Mouse (Mus musculus) liver, embryonic 13.5 days (tissue): ENCODE results near the gene Por. TPM values are rescaled to one million over a fixed set of nuclear protein-coding genes. Genes with fewer than 3 reads are reported as not detected.
A peak's percentile ranks its signal among the peaks of the same experiment; 100 is the strongest.

Experiments
- ATAC-seq: fragments of 200-750 bp; cut with Nextera tagmentation; 2 replicates; pipeline ENCODE4 v1.8.0; 2017; ENCODE audit warnings: low read depth, mild to moderate bottlenecking, moderate number of reproducible peaks, moderate library complexity
- DNase-seq: peaks from one replicate; pipeline ENCODE4 v3.0.0; 2022
- H3K27ac ChIP-seq: fragments of 300-500 bp; sonication (generic); 2 replicates; pipeline ENCODE4 v1.5.1; 2015; ENCODE audit warnings: moderate library complexity, mild to moderate bottlenecking, inconsistent platforms
- H3K27me3 ChIP-seq: fragments of 300-500 bp; sonication (generic); 2 replicates; pipeline ENCODE4 v1.6.1; 2015; ENCODE audit warnings: mild to moderate bottlenecking, inconsistent platforms
- H3K36me3 ChIP-seq: fragments of 300-500 bp; sonication (generic); 2 replicates; pipeline ENCODE4 v1.6.1; 2015; ENCODE audit warnings: mild to moderate bottlenecking, inconsistent platforms
- H3K4me1 ChIP-seq: fragments of 300-500 bp; sonication (generic); replicated peaks from 2 replicates; pipeline ENCODE4 v1.6.1; 2015; ENCODE audit warnings: inconsistent platforms
- H3K4me2 ChIP-seq: fragments of 300-500 bp; sonication (generic); 2 replicates; pipeline ENCODE4 v1.6.1; 2015; ENCODE audit warnings: inconsistent platforms, mild to moderate bottlenecking, moderate library complexity
- H3K4me3 ChIP-seq: fragments of 300-500 bp; sonication (generic); replicated peaks from 2 replicates; pipeline ENCODE4 v1.5.1; 2015; ENCODE audit warnings: mild to moderate bottlenecking, inconsistent platforms
- H3K9ac ChIP-seq: fragments of 300-500 bp; sonication (generic); 2 replicates; pipeline ENCODE4 v1.6.1; 2015; ENCODE audit warnings: mild to moderate bottlenecking, inconsistent platforms
- H3K9me3 ChIP-seq: fragments of 300-500 bp; sonication (generic); replicated peaks from 2 replicates; pipeline ENCODE4 v1.6.1; 2016; ENCODE audit warnings: inconsistent platforms
- WGBS: fragments of 180-500 bp; shearing (Covaris S2); methylation state at CpG from one replicate; pipeline ENCODE4 v1.1.7; 2015; ENCODE audit not compliant: insufficient replicate concordance; 5-methylcytosine and 5-hydroxymethylcytosine counted together
- polyA plus RNA-seq: library from polyadenylated mRNA; unstranded; fragments of >200 nt; fragmentation: Nextera tagmentation; extraction: Ambion mirVana; gene quantifications from 2 replicates; pipeline ENCODE4 v1.2.1, GENCODE M21; 2015

Gene Por
- polyA plus RNA-seq, 1 experiment from 2014 or later = 26.7 TPM

GRCm38 (mm10) chr5:135742941-135743740 lies 73.3 kb downstream of the Por start:
- H3K27me3 ChIP-seq = no peaks in the 10 kb centered on the region
- peak overlapping the region; percentile 98 for H3K4me2 ChIP-seq
- H3K4me1 ChIP-seq = peaks cover 23% of the 10 kb centered on the region
- H3K36me3 ChIP-seq = no peaks in the 10 kb centered on the region
- no peak for DNase-seq
- H3K27ac ChIP-seq = no peak overlapping the region
- 23% methylated on average over 18 of the region's 18 CpGs for WGBS
- no peak for ATAC-seq
- peak overlapping the region; percentile 74 for H3K4me3 ChIP-seq
- peak overlapping the region; percentile 75 for H3K9ac ChIP-seq
- no peaks in the 10 kb centered on the region; the same call in 1 of the 2 replicates for H3K9me3 ChIP-seq

- ATAC-seq = peak; percentile 92
- no peak within 1 kb of the TSS for H3K27ac ChIP-seq
Measured at GRCm38 (mm10) chr5:135743741-135744609, 74.1 kb downstream of the Por start, which contains the start of gene Tmem120a. Tmem120a (minus strand) TSS chr5:135744448.

DNA sequence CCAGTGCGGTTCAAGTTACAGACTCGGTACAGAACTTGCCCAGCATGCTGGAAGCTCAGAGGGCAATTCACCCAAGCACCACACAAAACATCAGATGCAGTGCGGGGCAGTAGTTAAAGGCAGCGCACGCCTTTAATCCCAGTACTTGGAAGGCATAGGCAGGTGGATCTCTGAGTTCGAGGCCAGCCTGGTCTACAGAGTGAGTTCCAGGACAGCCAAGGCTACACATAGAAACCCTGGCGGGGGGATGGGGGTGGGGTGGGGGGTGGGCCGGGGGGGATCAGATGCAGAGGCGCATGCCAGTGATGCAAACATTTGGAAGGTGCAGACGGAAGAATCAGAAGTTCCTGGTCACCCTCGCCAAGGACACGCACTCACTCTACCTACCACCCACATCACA lies 74.9 kb downstream of the Por start:
- H3K27ac ChIP-seq = no peak overlapping the region
- WGBS = 32% methylated on average over 12 of the region's 12 CpGs
- no peak for ATAC-seq

More at GRCm38 (mm10) chr5:135743741-135744609, 74.1 kb downstream of the Por start, which contains the start of gene Tmem120a:
- DNase-seq = peak; percentile 95
- Histone ChIP-seq H3K27me3 (no peaks in the 10 kb centered on the region), H3K9me3 (no peaks in the 10 kb centered on the region; the same call in 1 of the 2 replicates), H3K9ac (peak within 1 kb of the TSS; percentile 75), H3K4me3 (peak within 1 kb of the TSS; percentile 74), H3K36me3 (no peaks in the 10 kb centered on the region), H3K4me1 (peaks cover 23% of the 10 kb centered on the region), H3K4me2 (peak within 1 kb of the TSS; percentile 98)
- 1% methylated on average over 60 of the region's 60 CpGs for WGBS

GRCm38 (mm10) chr5:135751041-135751440 lies 81.2 kb downstream of the Por start:
- no peak overlapping the region for H3K4me2 ChIP-seq
- H3K4me1 ChIP-seq = no peaks in the 10 kb centered on the region
- no peak overlapping the region for H3K4me3 ChIP-seq
- ATAC-seq = no peak
- no peaks in the 10 kb centered on the region for H3K27me3 ChIP-seq
- H3K9ac ChIP-seq = no peak overlapping the region
- no peaks in the 10 kb centered on the region for H3K36me3 ChIP-seq
- no peak for DNase-seq
- H3K9me3 ChIP-seq = no peaks in the 10 kb centered on the region; the same call in 1 of the 2 replicates
- no peak overlapping the region for H3K27ac ChIP-seq
- 68% methylated on average over 1 of the region's 1 CpGs for WGBS

More for the DNA sequence above, 74.9 kb downstream of the Por start:
- peaks cover 23% of the 10 kb centered on the region for H3K4me1 ChIP-seq
- H3K27me3 ChIP-seq = no peaks in the 10 kb centered on the region
- no peaks in the 10 kb centered on the region for H3K36me3 ChIP-seq
- no peaks in the 10 kb centered on the region; the same call in 1 of the 2 replicates for H3K9me3 ChIP-seq
- H3K9ac ChIP-seq = peak overlapping the region; percentile 55
- H3K4me3 ChIP-seq = peak overlapping the region; percentile 74
- DNase-seq = no peak
- H3K4me2 ChIP-seq = peak overlapping the region; percentile 98

GRCm38 (mm10) chr5:135751595-135751994 lies 81.8 kb downstream of the Por start:
- Histone ChIP-seq H3K9me3 (no peaks in the 10 kb centered on the region; the same call in 1 of the 2 replicates), H3K27me3 (no peaks in the 10 kb centered on the region), H3K4me3 (no peak overlapping the region), H3K36me3 (no peaks in the 10 kb centered on the region), H3K4me1 (no peaks in the 10 kb centered on the region), H3K4me2 (no peak overlapping the region), H3K9ac (no peak overlapping the region), H3K27ac (no peak overlapping the region)
- no peak for DNase-seq
- ATAC-seq = no peak
- WGBS = 52% methylated on average over 2 of the region's 2 CpGs

GRCm38 (mm10) chr5:135761881-135762280 lies 92.0 kb downstream of the Por start:
- ATAC-seq (no peak), DNase-seq (no peak)

DNA sequence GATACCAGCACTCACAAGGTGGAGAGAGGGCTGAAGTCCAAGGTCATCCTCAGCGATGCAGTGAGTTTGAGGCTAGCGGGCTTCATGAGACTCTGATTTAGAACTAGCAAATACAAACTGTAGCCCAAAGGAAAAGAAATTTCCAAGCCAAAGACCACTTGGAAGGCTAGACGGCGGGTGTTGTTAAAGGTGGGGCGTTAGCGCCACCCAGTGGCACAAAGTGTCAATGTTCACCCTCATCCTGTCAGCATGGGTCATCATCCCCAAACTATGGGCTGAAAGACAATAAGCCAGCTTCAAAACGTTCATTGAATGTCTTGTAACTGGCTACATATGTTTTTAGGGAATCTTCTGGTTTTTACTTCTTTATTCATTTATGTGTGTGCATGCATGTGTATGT lies 93.7 kb downstream of the Por start:
- ATAC-seq (no peak), DNase-seq (peak; percentile 32)
- H3K9me3 ChIP-seq = no peaks in the 10 kb centered on the region
- no peaks in the 10 kb centered on the region for H3K36me3 ChIP-seq
- no peak overlapping the region for H3K9ac ChIP-seq
- H3K27me3 ChIP-seq = no peaks in the 10 kb centered on the region
- no peak overlapping the region for H3K4me2 ChIP-seq
- 4% methylated on average over 7 of the region's 7 CpGs for WGBS
- H3K4me3 ChIP-seq = no peak overlapping the region
- H3K4me1 ChIP-seq = no peaks in the 10 kb centered on the region
- H3K27ac ChIP-seq = no peak overlapping the region

More at GRCm38 (mm10) chr5:135761881-135762280, 92.0 kb downstream of the Por start:
- no peak overlapping the region for H3K9ac ChIP-seq
- H3K9me3 ChIP-seq = no peaks in the 10 kb centered on the region
- no peak overlapping the region for H3K4me2 ChIP-seq
- H3K27ac ChIP-seq = no peak overlapping the region
- no peaks in the 10 kb centered on the region for H3K4me1 ChIP-seq
- H3K4me3 ChIP-seq = no peak overlapping the region
- WGBS = 60% methylated on average over 3 of the region's 3 CpGs
- H3K27me3 ChIP-seq = no peaks in the 10 kb centered on the region
- H3K36me3 ChIP-seq = no peaks in the 10 kb centered on the region

- Histone ChIP-seq H3K9ac (no peak overlapping the region), H3K4me2 (no peak overlapping the region), H3K27me3 (no peaks in the 10 kb centered on the region), H3K9me3 (no peaks in the 10 kb centered on the region), H3K4me3 (no peak overlapping the region), H3K4me1 (no peaks in the 10 kb centered on the region), H3K36me3 (no peaks in the 10 kb centered on the region), H3K27ac (no peak overlapping the region)
- ATAC-seq = no peak
- WGBS = 54% methylated on average over 3 of the region's 3 CpGs
- DNase-seq = no peak
Measured at GRCm38 (mm10) chr5:135764971-135765370, 95.1 kb downstream of the Por start.

GRCm38 (mm10) chr5:135772519-135772918 lies 102.7 kb downstream of the Por start:
- 14% methylated on average over 3 of the region's 3 CpGs for WGBS
- H3K4me3 ChIP-seq = no peak overlapping the region
- H3K4me2 ChIP-seq = no peak overlapping the region
- no peak overlapping the region for H3K27ac ChIP-seq
- no peaks in the 10 kb centered on the region for H3K27me3 ChIP-seq
- H3K9ac ChIP-seq = no peak overlapping the region
- ATAC-seq (no peak), DNase-seq (no peak)
- no peaks in the 10 kb centered on the region for H3K9me3 ChIP-seq
- H3K4me1 ChIP-seq = peaks cover 13% of the 10 kb centered on the region
- H3K36me3 ChIP-seq = no peaks in the 10 kb centered on the region

DNA sequence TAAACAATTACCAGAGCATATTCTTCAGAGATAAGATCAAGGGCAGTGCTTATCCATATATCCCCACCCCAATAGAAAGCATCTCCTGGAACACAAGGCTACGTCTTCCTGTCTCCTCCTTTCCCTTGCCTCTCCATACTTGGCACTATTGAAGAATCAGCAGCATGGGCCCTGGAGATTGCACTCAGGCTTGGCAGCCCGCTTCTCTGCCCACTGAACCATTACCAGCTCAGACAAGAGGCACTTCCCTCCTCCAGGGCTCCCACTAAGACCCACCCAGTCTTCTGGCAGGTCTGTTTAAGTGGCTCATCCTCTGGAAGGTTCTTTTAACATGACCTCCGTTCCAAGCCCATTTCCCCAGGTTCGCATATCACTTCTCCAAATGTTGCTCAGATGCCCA lies 106.7 kb downstream of the Por start:
- ATAC-seq (no peak), DNase-seq (no peak)
- 79% methylated on average over 4 of the region's 4 CpGs for WGBS
- Histone ChIP-seq H3K27me3 (no peaks in the 10 kb centered on the region), H3K4me3 (no peak overlapping the region), H3K4me1 (peaks cover 42% of the 10 kb centered on the region), H3K36me3 (peaks cover 10% of the 10 kb centered on the region), H3K9me3 (no peaks in the 10 kb centered on the region), H3K9ac (no peak overlapping the region), H3K27ac (no peak overlapping the region), H3K4me2 (no peak overlapping the region)

GRCm38 (mm10) chr5:135777796-135778470 lies 108.1 kb downstream of the Por start, which contains the start of gene Styxl1:
Styxl1 (minus strand) TSS chr5:135778385.
- peak within 1 kb of the TSS; percentile 84 for H3K4me3 ChIP-seq
- peak within 1 kb of the TSS; percentile 93 for H3K9ac ChIP-seq
- DNase-seq (no peak), ATAC-seq (peak; percentile 91)
- WGBS = under 1% methylated on average over 45 of the region's 45 CpGs
- peak within 1 kb of the TSS; percentile 90 for H3K4me2 ChIP-seq
- H3K27ac ChIP-seq = peak within 1 kb of the TSS; percentile 87
- H3K27me3 ChIP-seq = no peaks in the 10 kb centered on the region
- no peaks in the 10 kb centered on the region for H3K9me3 ChIP-seq
- peaks cover 54% of the 10 kb centered on the region for H3K4me1 ChIP-seq
- peaks cover 23% of the 10 kb centered on the region for H3K36me3 ChIP-seq
